Mouse (Mus musculus) heart, postnatal 14 days (tissue): ENCODE data around the gene Matk. TPM values are rescaled to one million over a fixed set of nuclear protein-coding genes. Genes with fewer than 3 reads are reported as not detected.

Source experiments
- DNase-seq, 2 experiments: peaks; one replicate each; pipeline ENCODE4 v3.0.0; 2021 to 2022
- intact Hi-C: fragments of 180-260 bp; cut with DNase I; formaldehyde crosslinking; loops from one replicate; pipeline ENCODE4 v1.15.1; 2025
- total RNA-seq, 2 experiments: library from RNA; stranded (reverse); gene quantifications; 2 replicates each; pipeline ENCODE4 v1.2.3; 2021

The Matk gene
- total RNA-seq, 2 experiments from 2014 or later = 0.26 to 0.51 TPM

DNA sequence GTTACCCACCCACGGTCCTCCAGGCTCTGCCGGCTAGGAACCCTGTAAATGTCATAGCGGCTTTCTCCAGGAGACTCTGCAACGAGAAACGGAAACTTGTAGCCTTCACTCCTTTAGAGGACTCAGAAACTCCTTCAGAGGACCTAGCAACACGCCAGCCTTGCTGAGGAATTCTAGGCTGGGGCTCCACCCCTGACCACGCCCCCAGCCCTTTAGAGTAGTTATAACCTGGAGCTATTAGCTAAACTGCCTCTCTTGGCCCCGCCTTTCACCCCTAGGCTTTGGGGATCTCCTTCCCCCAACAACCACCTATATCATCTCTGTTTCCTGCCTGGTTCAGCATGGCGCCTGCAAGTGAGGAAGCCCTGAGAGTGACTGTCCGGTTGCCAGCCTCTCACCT, 26.8 kb downstream of the Matk start:
- intact Hi-C loops = no loop called here
- DNase-seq = no peak

DNA sequence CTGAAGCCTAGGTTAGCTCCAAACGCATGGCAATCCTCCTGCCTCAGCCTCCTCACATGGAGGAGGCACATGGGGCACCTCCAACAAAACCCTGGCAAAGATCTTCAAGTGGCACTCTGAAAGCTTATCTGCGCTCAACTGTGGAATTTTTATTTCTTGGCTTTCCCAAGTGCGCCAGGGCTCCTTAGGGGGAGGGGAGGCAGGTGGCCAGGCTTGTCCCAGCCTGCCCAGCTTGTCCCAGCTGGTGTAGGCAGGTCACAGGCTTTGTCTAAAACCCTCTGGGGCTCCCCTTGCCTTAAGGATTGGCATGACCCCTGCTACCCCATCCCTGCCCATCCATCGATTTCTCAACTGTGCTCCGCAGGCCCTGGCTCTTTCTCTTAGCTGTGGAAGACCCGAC, 31.5 kb downstream of the Matk start:
- no peak for DNase-seq
- intact Hi-C loops = no loop called here

DNA sequence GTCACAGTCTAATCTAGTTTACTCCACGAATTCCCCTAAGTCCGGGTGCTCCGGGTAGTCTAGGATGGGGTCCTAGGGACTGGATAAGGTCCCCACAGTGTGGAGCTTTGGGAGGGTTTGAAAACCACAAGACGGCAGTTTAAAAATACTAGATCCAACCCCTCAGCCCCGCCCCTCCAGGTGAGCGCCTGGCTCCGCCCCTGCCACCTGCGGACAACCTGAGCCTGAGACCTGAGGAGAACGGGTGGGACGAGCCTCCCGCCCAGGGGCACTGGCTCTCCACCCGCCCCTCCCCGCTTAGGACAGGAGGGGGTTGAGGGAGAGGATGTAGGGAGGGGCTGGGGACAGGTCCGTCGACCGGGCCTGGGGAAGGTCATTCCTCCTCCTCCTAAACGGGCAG, 32.0 kb downstream of the Matk start:
- DNase-seq = no peak
- intact Hi-C loops = no loop called here

DNA sequence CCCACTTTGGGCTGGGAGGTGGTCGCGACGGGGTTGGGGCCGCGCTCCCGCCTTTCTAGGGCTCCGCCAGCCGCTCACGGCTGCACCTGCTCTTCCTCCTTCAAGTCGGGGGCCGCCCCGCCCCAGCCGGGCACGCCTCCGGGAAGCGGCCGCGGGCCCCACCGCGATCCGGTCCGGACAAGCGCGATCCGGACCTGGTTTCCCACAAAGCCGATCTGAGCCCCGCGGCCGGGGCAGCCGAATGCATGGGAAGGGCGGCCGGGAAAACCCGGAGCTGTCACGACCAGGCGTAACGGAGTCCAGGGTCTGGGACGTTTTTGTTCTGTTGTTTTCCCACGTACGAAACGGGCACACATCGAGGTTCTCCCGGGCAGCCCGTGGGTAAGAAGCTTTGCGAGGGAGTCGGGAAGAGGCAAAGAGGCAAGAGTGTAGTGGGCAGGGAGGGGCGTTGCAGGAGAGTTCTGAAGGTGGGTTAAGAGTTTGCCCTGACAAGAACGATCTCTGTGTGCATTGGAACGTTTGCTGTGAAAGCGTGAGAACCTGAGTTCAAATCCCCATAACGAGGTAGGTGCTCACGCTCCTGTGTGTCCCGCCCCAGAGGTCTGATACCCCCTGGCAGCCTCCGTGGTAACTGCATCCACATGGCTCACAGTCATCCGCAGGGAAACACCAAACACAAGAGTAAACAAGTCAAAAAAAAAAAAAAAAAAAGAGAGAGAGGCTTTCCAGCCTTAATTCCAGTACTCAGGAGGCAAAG, 33.1 kb downstream of the Matk start:
- peak; percentile 92 to 97 for DNase-seq
- intact Hi-C loops = loop anchor here (2.0 kb wide), 1 partner anchor 41 kb away; no protein-coding TSS in a partner anchor

DNA sequence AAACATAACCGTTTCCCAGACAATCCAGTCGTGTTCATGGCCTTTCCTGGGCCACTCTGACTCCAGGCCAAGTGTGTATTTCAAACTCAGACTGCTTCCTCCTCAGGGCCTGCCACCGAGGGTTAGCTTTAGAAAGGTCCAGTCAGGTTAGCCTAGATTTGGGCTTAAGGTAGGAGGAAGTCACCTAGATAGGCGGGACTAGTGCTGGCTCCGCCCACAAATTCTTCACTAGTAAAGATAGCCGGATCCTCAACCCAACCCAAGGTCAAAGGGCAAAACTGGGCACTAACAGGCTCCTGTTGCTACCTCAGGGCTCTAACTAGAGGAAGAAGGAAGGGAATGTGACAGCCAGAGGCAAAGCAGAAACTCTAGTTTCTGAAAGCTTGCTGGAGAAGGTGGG, 33.9 kb downstream of the Matk start:
- intact Hi-C loops = loop anchor here (2.0 kb wide), 1 partner anchor 42 kb away; no protein-coding TSS in a partner anchor
- DNase-seq = no peak

DNA sequence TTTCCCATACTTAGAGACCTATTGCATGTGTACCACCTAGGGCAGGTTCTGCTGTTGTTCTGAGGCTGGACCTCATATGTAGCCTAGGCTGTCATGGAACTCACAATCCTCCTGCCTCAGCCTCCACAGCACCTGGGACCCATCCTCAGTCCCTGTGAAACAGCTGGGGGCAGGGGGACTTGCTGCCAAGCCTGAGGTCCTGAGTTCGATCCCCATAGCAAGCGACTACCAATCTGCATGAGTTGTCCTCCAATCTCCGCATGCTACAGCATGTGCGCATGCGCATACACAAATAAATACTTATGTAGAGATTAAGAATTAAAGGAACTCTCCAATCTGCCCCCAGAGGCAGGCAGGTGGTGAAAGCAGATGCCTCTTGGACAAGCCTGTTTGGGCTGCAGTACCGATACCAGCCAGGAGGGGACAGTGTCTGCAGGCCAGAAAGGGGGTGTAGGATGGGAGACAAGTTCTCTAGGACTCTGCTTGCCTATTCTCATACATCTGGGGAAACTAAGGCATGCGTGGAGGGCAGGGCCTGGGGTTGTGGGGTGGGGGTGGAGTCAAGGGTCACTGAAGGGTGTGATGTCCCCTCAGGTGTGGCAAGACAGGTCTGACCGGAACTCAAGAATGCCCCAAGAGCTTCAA, 34.9 kb downstream of the Matk start:
- intact Hi-C loops = loop anchor here (2.0 kb wide), 3 partner anchors 43 to 163 kb away; partner anchors contain the start of gene Gipc3
- DNase-seq = peak; percentile 52 to 78

DNA sequence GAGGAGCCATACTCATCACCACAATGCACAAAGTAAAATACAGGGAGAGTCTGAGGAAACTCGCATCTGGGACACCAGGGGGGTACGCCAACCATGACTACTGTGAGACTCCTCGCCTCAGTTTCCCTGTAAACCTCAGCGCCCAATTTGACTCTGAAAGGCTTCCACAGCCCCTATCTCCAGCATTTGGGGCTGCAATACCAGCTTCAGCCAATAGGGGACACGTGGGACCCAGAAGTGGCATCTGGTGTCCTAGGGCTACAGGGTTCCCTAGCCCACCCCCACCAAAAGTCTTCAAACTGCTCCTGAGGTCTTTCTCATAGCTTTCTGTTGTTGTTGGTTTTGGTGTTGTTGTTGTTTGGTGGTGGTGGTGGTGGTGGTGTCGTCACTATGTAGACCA, 35.9 kb downstream of the Matk start:
- DNase-seq = peak in 1 of 2 experiments; percentile 64
- intact Hi-C loops = loop anchor here (2.0 kb wide), 2 partner anchors 54 to 162 kb away; partner anchors contain the start of gene Gipc3

DNA sequence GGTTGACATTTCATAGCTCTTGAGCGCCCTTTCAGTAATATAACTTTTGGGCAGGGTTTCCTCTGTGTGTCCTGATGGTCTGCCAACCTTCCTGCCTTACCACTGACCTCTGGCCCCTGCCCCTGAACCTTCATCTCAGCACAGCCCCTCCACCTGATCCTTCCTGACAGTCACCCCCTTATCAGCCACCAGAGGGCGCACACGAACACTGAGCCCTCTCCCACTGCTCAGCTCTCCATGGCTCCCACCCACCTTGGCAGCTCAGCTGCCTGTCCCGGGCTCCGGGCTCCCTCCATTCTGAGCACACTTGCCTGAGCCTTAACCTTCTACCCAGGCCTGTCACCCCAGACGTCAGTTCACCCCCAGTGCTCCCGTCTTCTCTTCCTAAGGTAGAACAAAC, 36.5 kb downstream of the Matk start:
- peak; percentile 75 to 77 for DNase-seq

DNA sequence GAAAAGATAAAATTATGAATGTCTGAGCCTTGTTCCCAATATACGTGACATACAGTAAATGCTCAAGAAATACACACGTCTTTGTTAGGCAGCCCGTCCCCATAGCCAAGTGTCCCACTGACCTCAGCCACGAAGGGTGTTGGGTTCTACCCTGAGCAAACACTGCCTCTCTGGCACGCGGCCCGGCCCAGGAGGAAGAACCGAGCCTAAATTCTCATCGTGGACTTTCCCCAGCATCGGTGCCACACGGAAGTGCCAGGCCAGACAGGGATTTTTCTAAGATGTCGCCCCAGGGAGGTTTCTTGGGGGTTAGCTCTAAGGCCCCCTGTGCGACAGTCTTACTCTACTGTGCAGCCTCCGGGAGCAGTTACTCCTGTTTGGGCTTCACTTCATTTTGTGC, 37.1 kb downstream of the Matk start:
- no peak for DNase-seq
- intact Hi-C loops = loop anchor here (1.0 to 2.0 kb wide), 3 partner anchors 15 to 161 kb away; partner anchors contain the start of gene Gipc3

More for the DNA sequence above, 36.5 kb downstream of the Matk start:
- intact Hi-C loops = loop anchor here (1.0 to 2.0 kb wide), 3 partner anchors 16 to 162 kb away; partner anchors contain the start of gene Gipc3

DNA sequence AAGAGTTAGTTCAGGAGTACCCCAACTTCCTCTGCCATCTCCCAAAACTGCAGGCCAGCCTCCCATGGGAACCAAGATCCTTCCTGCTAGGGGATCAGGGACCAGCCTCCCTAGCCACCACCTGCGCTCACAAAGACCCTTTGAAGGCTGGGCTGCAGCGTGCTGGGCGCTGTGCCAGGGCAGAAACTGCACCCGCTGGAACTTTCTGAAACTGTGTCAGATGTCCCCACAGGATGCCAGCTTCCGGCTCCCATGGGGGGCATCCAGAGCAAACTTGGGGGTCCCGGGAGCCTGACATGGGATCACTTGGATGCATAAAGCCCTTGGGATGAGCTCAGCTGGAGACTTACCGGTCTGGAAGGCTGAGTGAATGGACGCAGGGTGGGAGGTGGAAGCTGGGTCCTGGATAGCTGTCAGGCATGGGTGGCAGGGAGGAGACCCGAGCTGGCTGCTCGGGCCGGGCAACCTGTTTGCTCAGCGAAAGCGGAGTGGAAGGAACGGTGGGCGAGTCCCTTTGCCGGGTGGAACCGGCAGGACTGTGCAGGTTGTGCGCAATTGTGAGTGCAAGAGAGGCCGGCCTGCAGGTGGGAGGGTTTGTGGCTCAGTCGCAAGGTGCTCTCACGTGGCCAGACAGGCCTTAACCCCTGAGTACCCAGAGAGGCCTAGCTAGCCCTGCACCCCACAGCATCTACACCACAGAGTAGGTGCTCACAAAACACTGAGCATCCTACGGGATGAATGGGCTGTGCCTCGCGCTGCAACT, 38.1 kb downstream of the Matk start:
- no peak for DNase-seq
- intact Hi-C loops = no loop called here

DNA sequence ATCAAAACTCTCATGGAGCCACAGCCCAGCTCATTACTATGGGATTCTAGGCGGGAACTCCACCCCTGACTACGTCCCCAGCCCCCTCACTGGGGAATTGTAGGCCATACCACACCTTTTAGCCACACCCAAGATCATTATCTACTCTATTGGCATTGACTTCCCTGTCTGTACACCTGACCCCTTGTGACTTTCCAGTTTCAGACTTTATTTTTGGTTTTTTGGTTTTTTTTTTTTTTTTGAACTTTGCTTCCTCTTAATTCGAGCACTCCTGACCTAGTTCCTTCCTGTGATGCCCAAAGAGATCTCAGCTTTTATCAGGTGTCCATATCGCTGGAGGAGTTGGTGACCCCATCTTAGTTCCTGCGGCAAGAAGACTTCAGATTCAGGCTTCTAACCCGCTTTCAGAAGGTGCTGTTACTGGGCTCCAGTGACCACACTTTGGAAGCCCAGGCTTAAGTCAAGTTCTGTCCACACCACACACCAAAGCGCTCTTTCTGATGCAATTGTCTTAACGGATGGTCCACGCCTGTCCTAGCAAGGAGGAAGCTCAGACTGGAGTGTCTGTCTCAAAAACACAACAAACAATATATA, 38.9 kb downstream of the Matk start, which contains the start of gene Tjp3:
Gene Tjp3, minus strand, starts transcription at position 71 of the 594 bp plus-strand sequence.
- DNase-seq = no peak
- intact Hi-C loops = no loop called here

DNA sequence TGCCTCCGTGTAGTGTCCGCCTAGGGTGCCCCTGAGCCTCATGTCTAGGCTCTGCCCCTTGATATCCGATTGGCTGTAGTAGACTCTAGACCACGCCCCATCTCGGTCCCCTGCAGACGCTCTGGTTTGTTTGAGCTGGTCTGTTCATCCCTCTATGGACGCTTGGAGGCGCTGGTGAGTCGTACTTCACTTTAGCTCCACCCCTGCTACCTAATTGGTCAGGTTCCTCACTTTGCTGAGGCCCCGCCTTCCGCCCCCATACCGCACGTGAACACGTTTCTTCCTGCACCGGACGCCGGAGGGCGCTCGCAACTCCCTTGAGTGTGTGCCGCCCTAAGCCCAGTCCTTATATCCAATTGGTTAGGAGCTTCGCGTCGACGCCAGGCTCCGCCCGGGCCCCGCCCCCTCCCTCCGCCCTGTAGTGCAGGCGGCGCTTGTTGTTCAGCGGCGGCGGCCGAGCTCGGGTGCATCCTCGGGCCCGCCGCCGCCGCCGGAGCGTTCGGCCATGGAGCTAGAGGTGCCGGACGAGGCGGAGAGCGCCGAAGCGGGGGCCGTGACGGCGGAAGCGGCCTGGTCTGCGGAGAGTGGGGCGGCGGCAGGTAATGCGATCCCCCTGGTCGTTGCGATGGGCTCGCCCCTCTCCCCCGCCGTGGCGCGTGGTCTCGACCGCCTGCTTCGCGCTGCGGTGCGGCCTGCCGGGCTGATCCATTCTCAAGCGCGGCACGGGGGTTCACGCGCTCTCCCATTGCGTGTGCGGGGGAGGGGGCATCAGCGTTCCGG, 40.0 kb downstream of the Matk start, which contains the start of gene Pip5k1c:
Gene Pip5k1c, plus strand, starts transcription at position 410 of the 780 bp plus-strand sequence.
- peak; percentile 99 for DNase-seq
- intact Hi-C loops = no loop called here

DNA sequence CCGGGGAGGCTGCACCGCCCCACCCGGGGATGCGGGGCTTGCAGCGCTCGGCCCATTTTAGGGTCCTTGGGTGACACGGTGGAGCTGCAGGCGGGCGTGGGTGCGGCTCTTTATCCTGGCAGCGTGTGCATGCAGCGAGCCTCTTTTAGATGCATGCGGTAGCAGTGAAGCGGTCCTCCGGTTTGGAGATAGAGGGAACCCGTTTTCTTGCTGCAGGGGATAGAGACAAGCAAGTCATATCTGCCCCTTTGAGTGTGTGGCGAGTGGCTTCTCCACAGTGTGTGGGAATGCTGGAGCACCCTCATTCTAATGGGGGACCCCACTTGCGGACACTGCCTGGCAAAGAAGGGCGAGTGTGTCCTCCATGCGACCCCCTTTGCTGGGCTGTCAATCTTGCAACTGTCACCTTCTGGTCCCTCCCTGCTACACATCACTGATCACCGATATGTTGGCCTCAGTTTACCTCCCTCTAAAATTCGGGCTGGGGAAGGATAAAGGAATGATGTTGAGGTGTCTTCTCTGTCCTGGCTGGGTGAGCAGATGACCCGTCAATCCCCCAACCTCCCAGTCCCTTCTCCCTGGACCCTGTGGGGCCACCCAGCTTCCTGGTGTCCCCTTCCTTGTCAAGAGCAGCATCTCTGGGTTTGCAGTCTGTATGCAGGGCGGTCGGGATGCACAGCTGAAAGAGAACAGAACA, 40.7 kb downstream of the Matk start:
- no peak for DNase-seq
- intact Hi-C loops = no loop called here

DNA sequence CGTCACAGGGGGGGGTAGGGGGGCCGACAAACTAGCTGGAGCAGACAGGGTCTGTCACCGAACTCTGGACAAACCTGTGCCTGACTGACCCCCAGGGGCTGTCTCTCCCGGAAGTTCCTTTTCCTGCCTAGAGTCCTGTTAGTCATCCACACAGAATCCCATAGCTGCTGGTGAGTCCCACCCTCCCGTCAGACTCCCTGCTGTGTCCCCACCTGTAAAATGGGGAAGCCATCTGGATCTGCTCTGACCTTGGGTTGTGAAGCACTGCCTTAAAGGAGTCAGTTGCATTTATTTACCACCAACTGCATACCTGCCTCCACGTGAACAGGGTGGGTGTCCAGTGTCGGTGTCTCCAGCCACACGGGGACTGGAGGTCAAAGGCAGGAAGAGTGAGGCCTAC, 41.7 kb downstream of the Matk start:
- intact Hi-C loops = no loop called here
- no peak for DNase-seq

DNA sequence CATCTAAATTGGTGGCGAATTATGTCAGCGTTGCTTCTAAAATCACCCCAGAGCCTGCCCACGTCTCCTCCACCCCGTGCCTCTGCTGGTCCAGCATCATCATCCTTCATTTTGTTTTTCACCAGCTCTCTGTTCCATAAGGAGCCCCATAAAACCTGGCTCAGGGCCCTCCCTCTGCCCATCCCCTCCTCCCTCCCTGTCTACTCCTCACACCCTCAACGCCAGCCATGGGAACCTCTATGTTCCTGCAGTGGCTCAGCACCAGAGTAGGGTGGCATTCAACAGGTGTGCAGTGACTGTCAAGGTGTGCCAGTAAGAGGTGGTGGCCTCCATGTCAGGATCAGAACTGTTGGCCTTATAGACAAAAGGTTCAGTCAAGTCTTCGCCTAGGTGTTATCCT, 42.5 kb downstream of the Matk start:
- intact Hi-C loops = no loop called here

DNA sequence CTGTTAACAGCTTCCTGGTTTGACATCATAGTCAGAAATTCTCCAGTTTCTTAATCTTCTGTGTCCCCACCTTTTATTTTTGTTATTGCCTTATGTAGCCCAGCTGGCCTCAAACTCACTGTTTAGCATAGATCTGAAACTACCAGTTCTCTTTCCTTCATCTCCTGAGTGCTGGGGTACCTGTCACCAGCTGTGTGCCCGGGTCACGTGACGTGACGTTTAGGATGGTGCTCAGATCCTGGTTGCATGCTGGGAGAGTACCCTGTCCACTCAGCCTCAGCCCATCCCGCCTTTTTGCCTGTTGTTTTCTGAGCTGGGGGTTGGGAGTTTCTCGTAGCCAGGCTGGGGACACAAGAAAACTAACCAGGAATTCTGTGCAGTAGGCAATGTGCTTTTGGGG, 44.5 kb downstream of the Matk start:
- intact Hi-C loops = no loop called here
- DNase-seq = no peak

More for the DNA sequence above, 42.5 kb downstream of the Matk start:
- no peak for DNase-seq

DNA sequence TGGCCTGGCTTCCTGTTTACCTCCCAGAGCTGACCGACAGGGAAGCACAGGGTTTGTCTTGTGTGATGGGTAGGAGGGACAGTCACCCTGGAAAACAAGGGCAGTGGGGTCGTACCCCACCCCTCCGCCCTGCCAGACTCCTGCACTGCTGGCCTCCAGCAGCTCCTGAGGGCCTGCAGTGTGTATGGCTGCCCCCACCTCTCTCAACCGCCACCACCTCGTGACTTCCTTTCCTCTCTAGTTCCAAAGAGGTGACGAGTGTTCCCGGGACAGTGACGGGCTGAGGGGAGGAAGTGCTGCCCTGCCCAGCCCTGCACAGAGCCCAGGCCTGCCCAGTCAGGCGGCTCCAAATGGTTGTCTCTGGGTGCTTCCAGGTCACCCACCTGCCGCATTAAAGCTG, 45.1 kb downstream of the Matk start:
- peak; percentile 58 to 60 for DNase-seq
- intact Hi-C loops = no loop called here

DNA sequence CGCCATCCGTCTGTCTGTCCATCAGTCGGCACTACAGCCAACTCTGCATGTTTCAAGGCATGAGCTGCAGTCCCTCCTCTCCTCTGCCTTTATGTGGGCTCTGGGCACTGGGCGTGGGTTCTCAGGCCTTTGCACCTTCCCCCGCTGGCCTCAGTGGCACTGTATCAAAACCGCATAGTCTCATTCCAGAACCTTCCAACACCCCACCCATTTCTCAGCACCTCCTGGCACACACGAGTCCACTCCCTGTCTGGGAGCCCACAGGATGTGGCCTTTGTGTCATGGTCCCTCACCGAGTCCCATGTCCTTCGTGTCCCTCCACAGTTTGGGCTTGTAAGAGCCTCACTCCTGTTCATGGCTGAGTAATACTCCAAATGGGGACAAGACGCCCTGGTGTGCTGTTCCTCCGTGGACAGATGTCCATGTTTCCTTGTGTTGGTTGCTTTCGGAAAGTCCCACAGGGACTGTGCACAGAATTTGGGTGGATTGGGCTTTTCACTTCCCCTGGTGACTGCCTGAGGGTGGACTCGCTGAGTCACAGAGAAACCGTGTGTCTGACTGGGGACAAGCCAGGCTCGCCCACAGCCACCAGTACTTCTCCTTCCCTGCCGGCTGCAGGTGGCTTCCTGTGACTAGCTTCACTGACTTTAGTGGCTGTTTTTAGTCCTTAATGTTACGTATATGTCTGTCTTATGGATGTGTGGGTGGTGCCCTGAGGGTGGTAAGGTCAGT, 45.8 kb downstream of the Matk start:
- no peak for DNase-seq
- intact Hi-C loops = no loop called here
